Mouse (Mus musculus) neural tube, embryonic 11.5 days (tissue): Measurements from ENCODE around the gene Gpld1. TPM values are rescaled to one million over a fixed set of nuclear protein-coding genes. Genes with fewer than 3 reads are reported as not detected.

Experiments
- ATAC-seq: fragments of 200-750 bp; cut with Nextera tagmentation; 2 replicates; pipeline ENCODE4 v1.8.0; 2017; ENCODE audit warnings: moderate number of reproducible peaks, mild to moderate bottlenecking, moderate TSS enrichment, moderate library complexity; ENCODE audit not compliant: insufficient read depth, low FRiP score, low TSS enrichment
- DNase-seq: peaks from one replicate; pipeline ENCODE4 v3.0.0-alpha.2; 2015; ENCODE audit warnings: low spot score
- H3K27ac ChIP-seq: fragments of 300-500 bp; sonication (generic); 2 replicates; pipeline ENCODE4 v1.5.1; 2014; ENCODE audit warnings: low read depth, mild to moderate bottlenecking, low read length
- H3K27me3 ChIP-seq: fragments of 300-500 bp; sonication (generic); 2 replicates; pipeline ENCODE4 v1.6.1; 2014; ENCODE audit warnings: mild to moderate bottlenecking, low read length, mixed read lengths; ENCODE audit not compliant: control insufficient read depth, insufficient read depth
- H3K36me3 ChIP-seq: fragments of 300-500 bp; sonication (generic); 2 replicates; pipeline ENCODE4 v1.6.1; 2014; ENCODE audit warnings: mild to moderate bottlenecking, low read length, moderate library complexity, mixed read lengths; ENCODE audit not compliant: control insufficient read depth, insufficient read depth
- H3K4me1 ChIP-seq: fragments of 300-500 bp; sonication (generic); 2 replicates; pipeline ENCODE4 v1.6.1; 2014; ENCODE audit warnings: low read length, mixed read lengths; ENCODE audit not compliant: control insufficient read depth, insufficient read depth
- H3K4me2 ChIP-seq: fragments of 300-500 bp; sonication (generic); 2 replicates; pipeline ENCODE4 v1.6.1; 2014; ENCODE audit warnings: low read depth, mild to moderate bottlenecking, moderate library complexity
- H3K4me3 ChIP-seq: fragments of 300-500 bp; sonication (generic); 2 replicates; pipeline ENCODE4 v1.5.1; 2014; ENCODE audit warnings: low read depth, low read length
- H3K9ac ChIP-seq: fragments of 300-500 bp; sonication (generic); 2 replicates; pipeline ENCODE4 v1.6.1; 2014; ENCODE audit warnings: mild to moderate bottlenecking, low read length
- H3K9me3 ChIP-seq: fragments of 300-500 bp; sonication (generic); 2 replicates; pipeline ENCODE4 v1.6.1; 2016; ENCODE audit warnings: low read length; ENCODE audit not compliant: control insufficient read depth
- WGBS: fragments of 180-500 bp; shearing (Covaris S2); extraction: QIAGEN DNeasy Blood & Tissue Kit; methylation state at CpG from one replicate; pipeline ENCODE4 v1.1.7; 2014; 5-methylcytosine and 5-hydroxymethylcytosine counted together
- polyA plus RNA-seq: library from polyadenylated mRNA; unstranded; fragments of >200 nt; fragmentation: Nextera tagmentation; extraction: Ambion mirVana; gene quantifications from 2 replicates; pipeline ENCODE4 v1.2.1, GENCODE M21; 2014

The Gpld1 gene
- polyA plus RNA-seq, 1 experiment from 2014 or later, result 0.76 TPM

- DNase-seq (no peak), ATAC-seq (no peak)
- no peak overlapping the region for H3K27ac ChIP-seq
- H3K4me2 ChIP-seq, result no peak overlapping the region
- H3K36me3 ChIP-seq, result no peaks in the 10 kb centered on the region; the same call in 1 of the 2 replicates
- H3K4me3 ChIP-seq, result no peak overlapping the region
- WGBS, result 73% methylated on average over 2 of the region's 2 CpGs
- no peaks in the 10 kb centered on the region for H3K9me3 ChIP-seq
- no peaks in the 10 kb centered on the region for H3K27me3 ChIP-seq
- H3K4me1 ChIP-seq, result no peaks in the 10 kb centered on the region
- no peak overlapping the region for H3K9ac ChIP-seq
These were observed 42.5 kb downstream of the Gpld1 start for GRCm38 (mm10) chr13:24985435-24985834.

- no peaks in the 10 kb centered on the region; the same call in 1 of the 2 replicates for H3K36me3 ChIP-seq
- WGBS, result 29% methylated on average over 7 of the region's 7 CpGs
- H3K4me3 ChIP-seq, result no peak overlapping the region
- ATAC-seq (peak; percentile 53; the same call in 1 of the 2 replicates), DNase-seq (peak; percentile 43)
- no peak overlapping the region for H3K9ac ChIP-seq
- no peaks in the 10 kb centered on the region for H3K4me1 ChIP-seq
- H3K4me2 ChIP-seq, result no peak overlapping the region
- no peak overlapping the region for H3K27ac ChIP-seq
- no peaks in the 10 kb centered on the region for H3K27me3 ChIP-seq
- H3K9me3 ChIP-seq, result no peaks in the 10 kb centered on the region
These were observed 45.4 kb downstream of the Gpld1 start for GRCm38 (mm10) chr13:24988391-24988790.

- ATAC-seq, result no peak
- Histone ChIP-seq H3K4me3 (no peak overlapping the region), H3K4me2 (no peak overlapping the region), H3K9me3 (no peaks in the 10 kb centered on the region), H3K36me3 (no peaks in the 10 kb centered on the region; the same call in none of the 2 replicates), H3K27me3 (no peaks in the 10 kb centered on the region), H3K27ac (no peak overlapping the region), H3K4me1 (no peaks in the 10 kb centered on the region), H3K9ac (no peak overlapping the region)
- WGBS, result 87% methylated on average over 6 of the region's 6 CpGs
- DNase-seq, result no peak
These were observed 46.1 kb downstream of the Gpld1 start for GRCm38 (mm10) chr13:24989006-24989405.

GRCm38 (mm10) chr13:24993160-24993559 lies 50.2 kb downstream of the Gpld1 start:
- Histone ChIP-seq H3K4me1 (no peaks in the 10 kb centered on the region), H3K9ac (no peak overlapping the region), H3K27me3 (no peaks in the 10 kb centered on the region), H3K36me3 (peaks cover 13% of the 10 kb centered on the region), H3K4me2 (no peak overlapping the region), H3K9me3 (no peaks in the 10 kb centered on the region), H3K4me3 (no peak overlapping the region), H3K27ac (no peak overlapping the region)
- 51% methylated on average over 2 of the region's 2 CpGs for WGBS
- ATAC-seq, result no peak
- DNase-seq, result no peak

- WGBS, result 91% methylated on average over 2 of the region's 2 CpGs
- Histone ChIP-seq H3K36me3 (peaks cover 11% of the 10 kb centered on the region), H3K4me2 (no peak overlapping the region), H3K4me3 (no peak overlapping the region), H3K9ac (no peak overlapping the region), H3K9me3 (no peaks in the 10 kb centered on the region), H3K4me1 (no peaks in the 10 kb centered on the region), H3K27ac (no peak overlapping the region), H3K27me3 (no peaks in the 10 kb centered on the region)
- ATAC-seq (no peak), DNase-seq (no peak)
These were observed 56.6 kb downstream of the Gpld1 start for GRCm38 (mm10) chr13:24999538-24999937.

GRCm38 (mm10) chr13:25002965-25003364 lies 60.0 kb downstream of the Gpld1 start:
- no peak for ATAC-seq
- Histone ChIP-seq H3K4me1 (no peaks in the 10 kb centered on the region), H3K4me2 (no peak overlapping the region), H3K27ac (no peak overlapping the region), H3K9ac (no peak overlapping the region), H3K4me3 (no peak overlapping the region), H3K36me3 (0 out of 2 replicates have a peak, but pooled peaks cover 2% of the 10 kb centered on the region), H3K27me3 (no peaks in the 10 kb centered on the region), H3K9me3 (no peaks in the 10 kb centered on the region)
- DNase-seq, result no peak

- no peak overlapping the region for H3K9ac ChIP-seq
- no peaks in the 10 kb centered on the region for H3K36me3 ChIP-seq
- ATAC-seq (no peak), DNase-seq (no peak)
- no peak overlapping the region for H3K4me3 ChIP-seq
- no peak overlapping the region for H3K4me2 ChIP-seq
- no peaks in the 10 kb centered on the region for H3K4me1 ChIP-seq
- H3K27ac ChIP-seq, result no peak overlapping the region
- H3K27me3 ChIP-seq, result no peaks in the 10 kb centered on the region
- no peaks in the 10 kb centered on the region for H3K9me3 ChIP-seq
- WGBS, result 84% methylated on average over 6 of the region's 8 CpGs
These were observed 64.2 kb downstream of the Gpld1 start for GRCm38 (mm10) chr13:25007115-25007514.

GRCm38 (mm10) chr13:25018316-25018715 lies 75.4 kb downstream of the Gpld1 start:
- no peak for DNase-seq
- H3K27ac ChIP-seq, result no peak overlapping the region
- H3K4me3 ChIP-seq, result no peak overlapping the region
- WGBS, result 91% methylated on average over 9 of the region's 9 CpGs
- no peak overlapping the region for H3K9ac ChIP-seq
- no peak overlapping the region for H3K4me2 ChIP-seq
- no peaks in the 10 kb centered on the region for H3K27me3 ChIP-seq
- no peaks in the 10 kb centered on the region for H3K9me3 ChIP-seq
- H3K36me3 ChIP-seq, result no peaks in the 10 kb centered on the region
- peaks cover 6% of the 10 kb centered on the region for H3K4me1 ChIP-seq
- no peak for ATAC-seq

GRCm38 (mm10) chr13:25019793-25020539 lies 77.0 kb downstream of the Gpld1 start, which contains the start of gene Mrs2:
Gene Mrs2, minus strand, starts transcription at chr13:25020379.
- H3K9me3 ChIP-seq, result no peaks in the 10 kb centered on the region
- H3K27me3 ChIP-seq, result no peaks in the 10 kb centered on the region
- H3K4me1 ChIP-seq, result peaks cover 6% of the 10 kb centered on the region
- H3K27ac ChIP-seq, result peak within 1 kb of the TSS; percentile 78
- H3K4me3 ChIP-seq, result peak within 1 kb of the TSS; percentile 84
- under 1% methylated on average over 72 of the region's 84 CpGs for WGBS
- H3K9ac ChIP-seq, result peak within 1 kb of the TSS; percentile 81
- peak; percentile 92 for ATAC-seq
- H3K36me3 ChIP-seq, result no peaks in the 10 kb centered on the region
- H3K4me2 ChIP-seq, result peak within 1 kb of the TSS; percentile 75
- peak; percentile 93 for DNase-seq
